Mouse (Mus musculus) embryonic facial prominence, embryonic 15.5 days (tissue): ENCODE results near the gene Csrnp1. TPM values are rescaled to one million over a fixed set of nuclear protein-coding genes. Genes with fewer than 3 reads are reported as not detected.

ENCODE experiments used
- ATAC-seq: fragments of 200-750 bp; cut with Nextera tagmentation; 2 replicates; pipeline ENCODE4 v1.8.0; 2017; ENCODE audit warnings: low read depth, moderate TSS enrichment; ENCODE audit not compliant: insufficient number of reproducible peaks, low FRiP score, low TSS enrichment
- H3K27ac ChIP-seq: fragments of 300-500 bp; sonication (generic); replicated peaks from 2 replicates; pipeline ENCODE4 v1.5.1; 2015; ENCODE audit warnings: mild to moderate bottlenecking, inconsistent platforms
- H3K27me3 ChIP-seq: fragments of 300-500 bp; sonication (generic); 2 replicates; pipeline ENCODE4 v1.6.1; 2015; ENCODE audit warnings: inconsistent platforms
- H3K36me3 ChIP-seq: fragments of 300-500 bp; sonication (generic); 2 replicates; pipeline ENCODE4 v1.6.1; 2015; ENCODE audit warnings: mild to moderate bottlenecking, inconsistent platforms
- H3K4me1 ChIP-seq: fragments of 300-500 bp; sonication (generic); 2 replicates; pipeline ENCODE4 v1.6.1; 2015; ENCODE audit warnings: inconsistent platforms
- H3K4me2 ChIP-seq: fragments of 300-500 bp; sonication (generic); replicated peaks from 2 replicates; pipeline ENCODE4 v1.6.1; 2015; ENCODE audit warnings: mild to moderate bottlenecking, inconsistent platforms
- H3K4me3 ChIP-seq: fragments of 300-500 bp; sonication (generic); replicated peaks from 2 replicates; pipeline ENCODE4 v1.5.1; 2015; ENCODE audit warnings: mild to moderate bottlenecking, inconsistent platforms
- H3K9ac ChIP-seq: fragments of 300-500 bp; sonication (generic); 2 replicates; pipeline ENCODE4 v1.6.1; 2015; ENCODE audit warnings: inconsistent platforms
- H3K9me3 ChIP-seq: fragments of 300-500 bp; sonication (generic); replicated peaks from 2 replicates; pipeline ENCODE4 v1.6.1; 2016; ENCODE audit warnings: inconsistent platforms
- WGBS: fragments of 180-500 bp; shearing (Covaris S2); methylation state at CpG from one replicate; pipeline ENCODE4 v1.1.7; 2015; 5-methylcytosine and 5-hydroxymethylcytosine counted together
- polyA plus RNA-seq: library from polyadenylated mRNA; unstranded; fragments of >200 nt; fragmentation: Nextera tagmentation; extraction: Ambion mirVana; gene quantifications from 2 replicates; pipeline ENCODE4 v1.2.1, GENCODE M21; 2015

The Csrnp1 gene
- polyA plus RNA-seq, 1 experiment from 2014 or later = 5.7 TPM

- Histone ChIP-seq H3K27ac (peak overlapping the region; percentile 89), H3K4me3 (peak overlapping the region; percentile 67), H3K27me3 (no peaks in the 10 kb centered on the region), H3K9me3 (no peaks in the 10 kb centered on the region), H3K4me1 (peaks cover 66% of the 10 kb centered on the region), H3K4me2 (peak overlapping the region; percentile 95), H3K36me3 (no peaks in the 10 kb centered on the region), H3K9ac (peak overlapping the region; percentile 66)
- peak; percentile 84 for ATAC-seq
- WGBS = 1% methylated on average over 68 of the region's 79 CpGs
These were observed 598 bp downstream of the Csrnp1 start for GRCm38 (mm10) chr9:119983585-119984535.

GRCm38 (mm10) chr9:119982956-119983551 is 1.4 kb downstream of the Csrnp1 start:
- peaks cover 73% of the 10 kb centered on the region for H3K4me1 ChIP-seq
- WGBS = under 1% methylated on average over 47 of the region's 48 CpGs
- H3K36me3 ChIP-seq = no peaks in the 10 kb centered on the region
- peak overlapping the region; percentile 67 for H3K4me3 ChIP-seq
- H3K4me2 ChIP-seq = peak overlapping the region; percentile 95
- no peaks in the 10 kb centered on the region for H3K27me3 ChIP-seq
- peak overlapping the region; percentile 89 for H3K27ac ChIP-seq
- H3K9me3 ChIP-seq = no peaks in the 10 kb centered on the region
- ATAC-seq = no peak
- peak overlapping the region; percentile 66 for H3K9ac ChIP-seq

- no peaks in the 10 kb centered on the region for H3K27me3 ChIP-seq
- peak overlapping the region; percentile 89 for H3K27ac ChIP-seq
- peak overlapping the region; percentile 95 for H3K4me2 ChIP-seq
- 0 out of 2 replicates have a peak, but pooled peaks have one; percentile 31 for ATAC-seq
- 0 out of 2 replicates have a peak overlapping the region, but pooled peaks have one; percentile 6 for H3K9ac ChIP-seq
- H3K4me1 ChIP-seq = peaks cover 80% of the 10 kb centered on the region
- no peaks in the 10 kb centered on the region for H3K9me3 ChIP-seq
- peak overlapping the region; percentile 67 for H3K4me3 ChIP-seq
- no peaks in the 10 kb centered on the region for H3K36me3 ChIP-seq
- WGBS = 1% methylated on average over 11 of the region's 11 CpGs
These were observed 2.1 kb downstream of the Csrnp1 start for GRCm38 (mm10) chr9:119982241-119982811.

GRCm38 (mm10) chr9:119981183-119982179 is 3.0 kb downstream of the Csrnp1 start:
- Histone ChIP-seq H3K27ac (peak overlapping the region; percentile 89), H3K36me3 (no peaks in the 10 kb centered on the region), H3K9me3 (no peaks in the 10 kb centered on the region), H3K4me3 (peak overlapping the region; percentile 67), H3K27me3 (no peaks in the 10 kb centered on the region), H3K4me2 (peak overlapping the region; percentile 95), H3K4me1 (peaks cover 86% of the 10 kb centered on the region), H3K9ac (peak overlapping the region; percentile 21)
- 2% methylated on average over 16 of the region's 16 CpGs for WGBS
- no peak for ATAC-seq

- Histone ChIP-seq H3K4me3 (peak overlapping the region; percentile 67; the same call in 1 of the 2 replicates), H3K27me3 (no peaks in the 10 kb centered on the region), H3K4me2 (peak overlapping the region; percentile 95), H3K27ac (peak overlapping the region; percentile 89), H3K9ac (no peak overlapping the region), H3K9me3 (no peaks in the 10 kb centered on the region), H3K36me3 (no peaks in the 10 kb centered on the region), H3K4me1 (peaks cover 79% of the 10 kb centered on the region)
- ATAC-seq = no peak
- WGBS = 7% methylated on average over 4 of the region's 4 CpGs
These were observed 3.7 kb downstream of the Csrnp1 start for GRCm38 (mm10) chr9:119980770-119981182.

GRCm38 (mm10) chr9:119979749-119980148 is 4.7 kb downstream of the Csrnp1 start:
- ATAC-seq = no peak
- no peaks in the 10 kb centered on the region for H3K36me3 ChIP-seq
- WGBS = 56% methylated on average over 2 of the region's 2 CpGs
- H3K9me3 ChIP-seq = no peaks in the 10 kb centered on the region
- no peak overlapping the region for H3K4me2 ChIP-seq
- H3K27ac ChIP-seq = no peak overlapping the region
- no peak overlapping the region for H3K9ac ChIP-seq
- no peak overlapping the region for H3K4me3 ChIP-seq
- H3K4me1 ChIP-seq = peaks cover 74% of the 10 kb centered on the region
- no peaks in the 10 kb centered on the region for H3K27me3 ChIP-seq

- WGBS = 75% methylated on average over 6 of the region's 6 CpGs
- H3K4me3 ChIP-seq = no peak overlapping the region
- no peaks in the 10 kb centered on the region for H3K9me3 ChIP-seq
- no peak overlapping the region for H3K9ac ChIP-seq
- H3K27me3 ChIP-seq = no peaks in the 10 kb centered on the region
- H3K27ac ChIP-seq = no peak overlapping the region
- peaks cover 66% of the 10 kb centered on the region for H3K4me1 ChIP-seq
- ATAC-seq = no peak
- H3K36me3 ChIP-seq = peaks cover 3% of the 10 kb centered on the region
- no peak overlapping the region for H3K4me2 ChIP-seq
These were observed 5.5 kb downstream of the Csrnp1 start for GRCm38 (mm10) chr9:119978811-119979441.

- Histone ChIP-seq H3K36me3 (peaks cover 10% of the 10 kb centered on the region), H3K4me1 (peaks cover 62% of the 10 kb centered on the region), H3K4me2 (no peak overlapping the region), H3K27me3 (no peaks in the 10 kb centered on the region), H3K9me3 (no peaks in the 10 kb centered on the region), H3K4me3 (no peak overlapping the region), H3K27ac (no peak overlapping the region), H3K9ac (no peak overlapping the region)
- ATAC-seq = no peak
- 48% methylated on average over 9 of the region's 9 CpGs for WGBS
These were observed 6.2 kb downstream of the Csrnp1 start for GRCm38 (mm10) chr9:119978151-119978810.

GRCm38 (mm10) chr9:119977557-119978060 is 6.8 kb downstream of the Csrnp1 start:
- no peak overlapping the region for H3K4me2 ChIP-seq
- H3K27ac ChIP-seq = no peak overlapping the region
- H3K9me3 ChIP-seq = no peaks in the 10 kb centered on the region
- peaks cover 16% of the 10 kb centered on the region for H3K36me3 ChIP-seq
- no peak for ATAC-seq
- no peak overlapping the region for H3K9ac ChIP-seq
- H3K4me3 ChIP-seq = no peak overlapping the region
- peaks cover 55% of the 10 kb centered on the region for H3K4me1 ChIP-seq
- 45% methylated on average over 5 of the region's 5 CpGs for WGBS
- H3K27me3 ChIP-seq = no peaks in the 10 kb centered on the region
